Mouse (Mus musculus) E14TG2a.4 (cell line): ENCODE data around the gene Gm8251.

Source experiments
- CTCF ChIP-seq: conservative IDR thresholded peaks from 2 replicates; pipeline ENCODE4 v1.5.1; 2014; ENCODE audit warnings: low read length
- POU5F1 ChIP-seq: IDR thresholded peaks from 2 replicates; pipeline ENCODE4 v1.6.1; 2014; ENCODE audit warnings: low read length, borderline replicate concordance

- TF ChIP-seq CTCF (no peak), POU5F1 (no peak)
Measured at GRCm38 (mm10) chr1:44032213-44032612, 29.5 kb downstream of the Gm8251 start.
